Mouse (Mus musculus) CH12.LX (cell line): ENCODE data around the gene 4931406P16Rik. TPM values are rescaled to one million over a fixed set of nuclear protein-coding genes. Genes with fewer than 3 reads are reported as not detected.
"Not testable (repeated sequence)": the region's sequence is repeated elsewhere in the genome, so short reads cannot be mapped to it uniquely, and the experiment has no call there.

Experiments used
- DNase-seq: peaks from one replicate; pipeline ENCODE4 v3.0.0-alpha.2; 2013; ENCODE audit errors: extremely low read depth
- H3K27ac ChIP-seq: 2 replicates; pipeline ENCODE4 v1.5.1; 2012; ENCODE audit warnings: low read depth, mild to moderate bottlenecking, control low read depth, moderate library complexity; ENCODE audit not compliant: insufficient read depth
- H3K27me3 ChIP-seq: replicated peaks from 2 replicates; pipeline ENCODE3; 2012; ENCODE audit warnings: inconsistent platforms
- H3K36me3 ChIP-seq, 2 experiments: replicated peaks in 1 of 2; 2 replicates each; pipeline versions ENCODE3 to v1.6.1; 2012; ENCODE audit warnings: inconsistent platforms in 1 of 2, low read length in 1 of 2, mild to moderate bottlenecking in 1 of 2, mixed read lengths in 1 of 2, moderate library complexity in 1 of 2; ENCODE audit not compliant: control insufficient read depth in 1 of 2, insufficient read depth in 1 of 2
- H3K4me1 ChIP-seq, 2 experiments: 2 replicates each; pipeline ENCODE4 v1.6.1; 2012; ENCODE audit warnings: inconsistent platforms in 1 of 2, moderate library complexity in 1 of 2; ENCODE audit not compliant: insufficient read depth in 2 of 2, control insufficient read depth in 1 of 2
- H3K4me2 ChIP-seq: 2 replicates; pipeline ENCODE4 v1.6.1; 2012; ENCODE audit warnings: low read depth, mild to moderate bottlenecking, control low read depth; ENCODE audit not compliant: poor library complexity, insufficient read depth, severe bottlenecking
- H3K4me3 ChIP-seq, 3 experiments: fragments of 150-350 bp in 1 of 3; sonication (generic) in 1 of 3; replicated peaks in 1 of 3; 2 replicates each; pipeline versions ENCODE3 to v1.5.1; 2011 to 2012; ENCODE audit warnings: low read depth in 2 of 3, low read length in 2 of 3, mild to moderate bottlenecking in 2 of 3, moderate library complexity in 2 of 3, control low read depth in 1 of 3, improper control_type of control experiment in 1 of 3, inconsistent platforms in 1 of 3, mixed read lengths in 1 of 3; ENCODE audit not compliant: poor library complexity in 1 of 3
- H3K79me2 ChIP-seq: replicated peaks from 2 replicates; pipeline ENCODE4 v1.6.1; 2012; ENCODE audit warnings: mild to moderate bottlenecking, moderate library complexity; ENCODE audit not compliant: control insufficient read depth, poor library complexity, insufficient read depth, severe bottlenecking; ENCODE audit errors: extremely low read depth
- H3K9ac ChIP-seq: 2 replicates; pipeline ENCODE4 v1.6.1; 2012; ENCODE audit warnings: low read depth, mild to moderate bottlenecking, control low read depth, moderate library complexity; ENCODE audit not compliant: insufficient read depth
- H3K9me3 ChIP-seq: replicated peaks from 2 replicates; pipeline ENCODE3; 2012; ENCODE audit warnings: low read length, inconsistent platforms, mixed read lengths
- CHD1 ChIP-seq: IDR thresholded peaks from 2 replicates; pipeline ENCODE4 v1.6.1; 2012; ENCODE audit warnings: low read depth, low read length, improper control_type of control experiment, inconsistent platforms
- CTCF ChIP-seq, 2 experiments: IDR thresholded peaks in 1 of 2; conservative IDR thresholded peaks in 1 of 2; 2 replicates each; pipeline ENCODE4 v1.5.1; 2011 to 2012; ENCODE audit warnings: low read depth in 2 of 2, low read length in 2 of 2, improper control_type of control experiment in 1 of 2, inconsistent platforms in 1 of 2, mild to moderate bottlenecking in 1 of 2, moderate library complexity in 1 of 2
- ELF1 ChIP-seq: IDR thresholded peaks from 2 replicates; pipeline ENCODE4 v1.6.1; 2014; ENCODE audit warnings: low read depth, mild to moderate bottlenecking, inconsistent platforms, low read length, improper control_type of control experiment
- IRF4 ChIP-seq: IDR thresholded peaks from 2 replicates; pipeline ENCODE4 v1.6.1; 2014; ENCODE audit warnings: low read depth, mild to moderate bottlenecking, inconsistent platforms, low read length, improper control_type of control experiment
- JUN ChIP-seq: IDR thresholded peaks from 2 replicates; pipeline ENCODE4 v1.6.1; 2011; ENCODE audit warnings: low read depth, mild to moderate bottlenecking, low read length, improper control_type of control experiment, moderate library complexity; ENCODE audit not compliant: insufficient read depth
- KAT2A ChIP-seq: IDR thresholded peaks from 2 replicates; pipeline ENCODE4 v1.6.1; 2012; ENCODE audit warnings: low read length, improper control_type of control experiment, inconsistent platforms; ENCODE audit not compliant: insufficient replicate concordance
- MAFK ChIP-seq: IDR thresholded peaks from 2 replicates; pipeline ENCODE4 v1.6.1; 2011; ENCODE audit warnings: low read length, improper control_type of control experiment; ENCODE audit not compliant: insufficient replicate concordance
- MAZ ChIP-seq: IDR thresholded peaks from 2 replicates; pipeline ENCODE4 v1.6.1; 2012; ENCODE audit warnings: low read depth, mild to moderate bottlenecking, inconsistent platforms, low read length, improper control_type of control experiment, moderate library complexity
- MEF2A ChIP-seq: IDR thresholded peaks from 2 replicates; pipeline ENCODE4 v1.6.1; 2014; ENCODE audit warnings: low read depth, mild to moderate bottlenecking, inconsistent platforms, low read length, improper control_type of control experiment, borderline replicate concordance
- MXI1 ChIP-seq: IDR thresholded peaks from 2 replicates; pipeline ENCODE4 v1.6.1; 2011; ENCODE audit warnings: mild to moderate bottlenecking, low read depth, low read length, improper control_type of control experiment
- MYC ChIP-seq: IDR thresholded peaks from 2 replicates; pipeline ENCODE4 v1.6.1; 2011; ENCODE audit warnings: low read depth, mild to moderate bottlenecking, improper control_type of control experiment, low read length
- NRF1 ChIP-seq: IDR thresholded peaks from 2 replicates; pipeline ENCODE4 v1.6.1; 2014; ENCODE audit warnings: low read depth, mild to moderate bottlenecking, inconsistent platforms, low read length, improper control_type of control experiment, moderate library complexity
- PAX5 ChIP-seq: IDR thresholded peaks from 2 replicates; pipeline ENCODE4 v1.6.1; 2012; ENCODE audit warnings: low read length, inconsistent platforms, mixed read lengths
- POLR2A ChIP-seq: IDR thresholded peaks from 2 replicates; pipeline ENCODE4 v1.6.1; 2011; ENCODE audit warnings: low read depth, mild to moderate bottlenecking, improper control_type of control experiment, low read length
- POLR2AphosphoS2 ChIP-seq: IDR thresholded peaks from 2 replicates; pipeline ENCODE4 v1.6.1; 2011; ENCODE audit warnings: low read depth, low read length, improper control_type of control experiment
- RAD21 ChIP-seq: IDR thresholded peaks from 2 replicates; pipeline ENCODE4 v1.6.1; 2011; ENCODE audit warnings: low read depth, mild to moderate bottlenecking, low read length, improper control_type of control experiment, moderate library complexity
- SIN3A ChIP-seq: IDR thresholded peaks from 2 replicates; pipeline ENCODE4 v1.6.1; 2012; ENCODE audit warnings: low read length, improper control_type of control experiment, inconsistent platforms
- UBTF ChIP-seq: IDR thresholded peaks from 2 replicates; pipeline ENCODE4 v1.6.1; 2012; ENCODE audit warnings: low read depth, mild to moderate bottlenecking, inconsistent platforms, low read length, improper control_type of control experiment, moderate library complexity
- USF2 ChIP-seq: conservative IDR thresholded peaks from 2 replicates; pipeline ENCODE4 v1.6.1; 2011; ENCODE audit warnings: low read depth, low read length, improper control_type of control experiment
- ZMIZ1 ChIP-seq: IDR thresholded peaks from 2 replicates; pipeline ENCODE4 v1.6.1; 2012; ENCODE audit warnings: low read depth, mild to moderate bottlenecking, inconsistent platforms, low read length, improper control_type of control experiment
- ZNF384 ChIP-seq: IDR thresholded peaks from 2 replicates; pipeline ENCODE4 v1.6.1; 2012; ENCODE audit warnings: low read depth, low read length, improper control_type of control experiment, inconsistent platforms
- dilution Hi-C: fragments of 300-500 bp; cut with MboI; formaldehyde crosslinking; loops from 2 replicates; pipeline ENCODE4 v1.14.3; 2020; ENCODE audit warnings: low sequenced_read_pairs; ENCODE audit not compliant: extremely low pct_unique_long_range_greater_than_20kb, extremely low pct_ligation_motif_present
- in situ Hi-C: fragments of 300-500 bp; cut with MboI; formaldehyde crosslinking; loops from 3 replicates; pipeline ENCODE4 v1.14.3; 2019; ENCODE audit warnings: low sequenced_read_pairs, low pct_ligation_motif_present, low pct_unique_long_range_greater_than_20kb, mixed read lengths
- polyA plus RNA-seq: library from polyadenylated mRNA; unstranded; fragments of >175 nt; gene quantifications from 2 replicates; pipeline ENCODE4 v1.2.1, GENCODE M21; 2012; ENCODE audit warnings: low read depth; ENCODE audit not compliant: insufficient read length
- total RNA-seq, 2 experiments: library from RNA; depleted of rRNA; stranded (reverse); fragments of 300-350 nt in 1 of 2; fragments of >200 nt in 1 of 2; gene quantifications; 2 replicates each; pipeline ENCODE4 v1.2.3; 2012 to 2014

The 4931406P16Rik gene
- total and polyA plus RNA-seq, 3 experiments = 10.0 to 15.6 (median 11.7) TPM

GRCm38 (mm10) chr7:34208027-34208745 is 105.2 kb downstream of the 4931406P16Rik start:
- H3K27ac ChIP-seq = no peak overlapping the region
- TF ChIP-seq MYC = no peak
- no peak for TF ChIP-seq IRF4
- TF ChIP-seq KAT2A = no peak
- no peak for TF ChIP-seq RAD21
- no peak for TF ChIP-seq MEF2A
- no peak for TF ChIP-seq USF2
- no peak for TF ChIP-seq UBTF
- no peak for TF ChIP-seq JUN
- no peak for TF ChIP-seq MXI1
- TF ChIP-seq POLR2A = 0 out of 2 replicates have a peak, but pooled peaks have one; percentile 7
- no peak for TF ChIP-seq ZNF384
- peak; percentile 15 to 32; a peak in 2 of 4 replicates for TF ChIP-seq CTCF (conservative IDR thresholded peaks at IDR 0.05 in 1 of 2, IDR thresholded peaks at IDR 0.05 in 1 of 2; ENCODE audit: low read depth in 2 of 2, low read length in 2 of 2)
- TF ChIP-seq, all 38 proteins: peak for 2
- DNase-seq = peak; percentile 24
- Histone ChIP-seq H3K36me3 (peaks cover 91 to 100% of the 10 kb centered on the region in 2 experiments), H3K4me1 (peaks cover 2 to 12% of the 10 kb centered on the region in 2 experiments; a peak in 2 of 4 replicates), H3K4me2 (no peak overlapping the region), H3K79me2 (no peaks in the 10 kb centered on the region), H3K9me3 (no peaks in the 10 kb centered on the region), H3K9ac (no peak overlapping the region), H3K4me3 (no peak overlapping the region), H3K27me3 (no peaks in the 10 kb centered on the region)
- dilution Hi-C loops (no loop called here), in situ Hi-C loops (no loop called here)

GRCm38 (mm10) chr7:34206331-34206730 is 107.0 kb downstream of the 4931406P16Rik start:
- H3K79me2 ChIP-seq = no peaks in the 10 kb centered on the region
- H3K9me3 ChIP-seq = no peaks in the 10 kb centered on the region
- no peak overlapping the region for H3K27ac ChIP-seq
- no peak for DNase-seq
- H3K4me1 ChIP-seq = peaks cover 2 to 12% of the 10 kb centered on the region in 2 experiments; a peak in 2 of 4 replicates
- H3K4me3 ChIP-seq = no peak overlapping the region
- no peak for TF ChIP-seq RAD21
- TF ChIP-seq ELF1 = no peak
- no peak for TF ChIP-seq MAZ
- TF ChIP-seq POLR2AphosphoS2 = no peak
- TF ChIP-seq SIN3A = no peak
- TF ChIP-seq NRF1 = no peak
- TF ChIP-seq PAX5 = no peak
- TF ChIP-seq UBTF = no peak
- no peak for TF ChIP-seq MAFK
- no peak for TF ChIP-seq MXI1
- no peak for TF ChIP-seq JUN
- no peak for TF ChIP-seq ZNF384
- no peak for TF ChIP-seq MYC
- no peak for TF ChIP-seq ZMIZ1
- TF ChIP-seq CHD1 = no peak
- H3K9ac ChIP-seq = no peak overlapping the region
- H3K4me2 ChIP-seq = no peak overlapping the region
- H3K27me3 ChIP-seq = no peaks in the 10 kb centered on the region
- in situ Hi-C loops = no loop called here
- peaks cover 91 to 96% of the 10 kb centered on the region in 2 experiments for H3K36me3 ChIP-seq
- dilution Hi-C loops = no loop called here

- in situ Hi-C loops, H3K4me3 ChIP-seq, dilution Hi-C loops, DNase-seq, H3K27ac ChIP-seq, H3K79me2 ChIP-seq, H3K4me2 ChIP-seq, H3K9ac ChIP-seq, H3K9me3 ChIP-seq, H3K4me1 ChIP-seq, H3K27me3 ChIP-seq: not testable (repeated sequence)
- H3K36me3 ChIP-seq = peaks cover 61 to 65% of the 10 kb centered on the region in 2 experiments
Observed at GRCm38 (mm10) chr7:34202147-34202546, 111.2 kb downstream of the 4931406P16Rik start.
